Mouse (Mus musculus) kidney, adult 8-10 months (tissue): ENCODE measurements around the gene Clta.

Source experiments
- DNase-seq, 2 experiments: peaks; one replicate each; pipeline ENCODE4 v3.0.0; 2022

Gene Clta

GRCm38 (mm10) chr4:44074422-44074821, 70.2 kb downstream of the Clta start:
- no peak for DNase-seq

- DNase-seq: no peak
Measured at GRCm38 (mm10) chr4:44078358-44078933, 74.2 kb downstream of the Clta start.
